Mouse (Mus musculus): ENCODE results near the gene Rptor.

DNA sequence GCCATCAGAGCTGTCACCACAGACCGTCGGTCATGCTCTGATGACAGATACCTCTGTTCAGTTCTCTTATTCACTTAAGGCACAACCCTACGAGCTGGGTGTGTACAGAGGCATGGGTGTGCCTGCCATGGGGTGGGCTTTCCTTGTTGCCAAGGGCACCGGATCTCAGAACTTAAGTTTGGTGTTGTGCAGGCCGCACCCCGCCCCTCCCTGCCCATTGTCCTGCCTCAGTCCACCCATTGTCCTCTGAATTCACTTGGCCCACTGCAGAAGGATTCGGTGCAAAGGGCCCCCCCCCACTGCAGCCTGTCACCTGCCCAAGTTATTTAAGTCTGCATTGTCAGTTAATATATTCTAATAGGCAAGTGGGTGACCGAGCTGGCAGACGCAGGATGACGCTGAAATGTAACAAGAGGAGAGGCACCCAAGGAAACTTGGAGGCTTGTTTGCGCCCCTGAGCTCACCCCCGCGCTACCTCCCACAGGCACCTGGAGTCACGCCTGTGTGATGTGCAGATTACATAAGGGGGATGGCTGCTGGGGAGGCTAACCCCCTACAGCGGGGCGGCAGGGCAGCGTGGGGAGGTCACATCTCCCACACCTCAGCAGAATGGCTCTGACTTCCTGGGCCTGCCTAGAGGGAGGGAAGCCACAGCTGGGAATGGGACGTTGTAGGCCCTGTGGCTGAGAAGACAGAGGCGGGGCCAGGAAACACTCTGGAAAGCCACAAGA, 335.2 kb downstream of the Rptor start:
- TF ChIP-seq POLR2A (IDR thresholded peaks at IDR 0.05; ENCODE audit: insufficient read depth, low read depth, low read length) (no peak), EP300 (IDR thresholded peaks at IDR 0.05; ENCODE audit: insufficient read depth, low read depth, low read length) (no peak)

Data from heart, adult 2 months (tissue).